Mouse (Mus musculus) liver, adult 2 months (tissue): ENCODE data around the gene Uso1. TPM values are rescaled to one million over a fixed set of nuclear protein-coding genes. Genes with fewer than 3 reads are reported as not detected.

Source experiments
- DNase-seq: peaks from one replicate; pipeline ENCODE4 v3.0.0-alpha.2; 2011; ENCODE audit warnings: low read depth, low spot score; ENCODE audit errors: extremely low read depth
- H3K27ac ChIP-seq: fragments of 200-500 bp; replicated peaks from 2 replicates; pipeline ENCODE4 v1.5.1; 2012; ENCODE audit warnings: low read depth, mild to moderate bottlenecking, control low read depth, inconsistent platforms, low read length; ENCODE audit not compliant: insufficient read depth
- H3K27me3 ChIP-seq: fragments of 200-500 bp; 2 replicates; pipeline ENCODE4 v1.6.1; 2012; ENCODE audit warnings: mild to moderate bottlenecking, moderate library complexity, low read length, inconsistent platforms; ENCODE audit not compliant: control insufficient read depth, insufficient read depth
- H3K36me3 ChIP-seq: fragments of 200-500 bp; 2 replicates; pipeline ENCODE4 v1.6.1; 2012; ENCODE audit warnings: low read length, inconsistent platforms; ENCODE audit not compliant: control insufficient read depth, insufficient read depth
- H3K4me1 ChIP-seq: fragments of 200-500 bp; 2 replicates; pipeline ENCODE4 v1.6.1; 2011; ENCODE audit warnings: low read length; ENCODE audit not compliant: control insufficient read depth, insufficient read depth
- H3K4me3 ChIP-seq: fragments of 200-500 bp; 2 replicates; pipeline ENCODE4 v1.5.1; 2011; ENCODE audit warnings: low read depth, mild to moderate bottlenecking, control low read depth, low read length, moderate library complexity; ENCODE audit not compliant: insufficient read depth
- H3K79me2 ChIP-seq: fragments of 200-500 bp; 2 replicates; pipeline ENCODE4 v1.6.1; 2012; ENCODE audit warnings: inconsistent platforms, mild to moderate bottlenecking, low read length, moderate library complexity; ENCODE audit not compliant: control insufficient read depth, insufficient read depth
- H3K9ac ChIP-seq: fragments of 200-500 bp; 2 replicates; pipeline ENCODE4 v1.6.1; 2012; ENCODE audit warnings: low read depth, mild to moderate bottlenecking, control low read depth, inconsistent platforms, low read length
- CTCF ChIP-seq: fragments of 200-500 bp; IDR thresholded peaks from 2 replicates; pipeline ENCODE4 v1.5.1; 2011; ENCODE audit warnings: low read depth, low read length, control low read depth
- POLR2A ChIP-seq: fragments of 200-500 bp; IDR thresholded peaks from 2 replicates; pipeline ENCODE4 v1.6.1; 2011; ENCODE audit warnings: low read length, control low read depth; ENCODE audit not compliant: insufficient read depth; ENCODE audit errors: extremely low read depth
- WGBS: fragments of 180-500 bp; shearing (Covaris S2); methylation state at CpG from one replicate; pipeline ENCODE4 v1.1.7; 2018; 5-methylcytosine and 5-hydroxymethylcytosine counted together
- polyA plus RNA-seq: library from polyadenylated mRNA; depleted of rRNA; stranded (reverse); fragments of >200 nt; gene quantifications from 2 replicates; pipeline ENCODE4 v1.2.3, GENCODE M21; 2012; rRNA removed
- total RNA-seq: library from RNA; depleted of rRNA; stranded (reverse); fragments of >200 nt; gene quantifications from 2 replicates; pipeline ENCODE4 v1.2.3, GENCODE M21; 2014; rRNA removed

Gene Uso1
- total RNA-seq (44.7 and 46.6 TPM in 2 replicates), polyA plus RNA-seq (20.4 and 22.2 TPM in 2 replicates)

DNA sequence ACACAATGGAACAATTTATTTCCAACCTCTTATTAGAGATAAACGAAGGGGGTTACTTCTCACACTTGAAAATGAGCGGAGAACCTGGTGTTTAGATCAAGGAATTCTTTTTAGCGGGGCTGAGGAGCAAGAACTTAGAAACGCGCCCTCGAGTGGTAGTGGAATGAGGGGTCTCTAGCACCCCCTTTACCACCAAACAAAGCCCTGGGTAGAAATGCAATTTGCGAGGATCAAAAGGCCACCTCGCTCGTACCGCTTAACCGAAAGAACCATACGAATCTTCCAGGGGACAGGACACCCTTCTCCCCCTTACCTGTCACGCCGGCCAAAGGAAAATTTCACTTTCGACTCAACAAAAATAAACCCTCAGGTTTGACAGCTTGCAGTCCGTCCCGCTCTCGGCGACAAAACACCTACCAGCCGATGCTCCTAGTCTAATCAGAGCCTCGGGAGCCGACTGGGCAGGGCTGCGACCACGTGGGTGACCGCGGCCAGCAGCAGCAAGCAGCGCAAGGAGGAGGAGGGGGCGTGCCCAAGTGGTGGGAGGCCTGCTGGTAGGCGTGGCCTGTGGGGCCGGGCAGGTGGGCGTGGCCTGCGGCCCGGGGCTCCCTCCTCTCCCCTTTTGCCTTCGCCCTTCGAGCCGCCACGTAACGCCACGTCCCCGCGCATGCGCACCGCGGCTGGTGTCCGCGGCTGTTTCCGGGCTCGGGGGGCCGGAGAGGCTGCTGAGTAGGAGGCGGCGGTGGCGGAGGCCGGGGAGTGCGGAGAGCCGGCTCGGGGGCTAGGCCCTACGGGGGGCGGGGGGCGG, at the start of gene Uso1:
Uso1 (plus strand) TSS at position 700 of the 808 bp plus-strand sequence.
- H3K4me3 ChIP-seq: peak within 1 kb of the TSS; percentile 97
- WGBS: 2% methylated on average over 58 of the region's 59 CpGs
- peak within 1 kb of the TSS; percentile 97 for H3K9ac ChIP-seq
- H3K4me1 ChIP-seq: peaks cover 12% of the 10 kb centered on the region
- TF ChIP-seq POLR2A: peak; percentile 83
- no peak for TF ChIP-seq CTCF
- H3K36me3 ChIP-seq: no peaks in the 10 kb centered on the region
- H3K27ac ChIP-seq: peak within 1 kb of the TSS; percentile 81
- no peaks in the 10 kb centered on the region for H3K27me3 ChIP-seq
- peak; percentile 90 for DNase-seq
- H3K79me2 ChIP-seq: peaks cover 23% of the 10 kb centered on the region; the same call in 1 of the 2 replicates

DNA sequence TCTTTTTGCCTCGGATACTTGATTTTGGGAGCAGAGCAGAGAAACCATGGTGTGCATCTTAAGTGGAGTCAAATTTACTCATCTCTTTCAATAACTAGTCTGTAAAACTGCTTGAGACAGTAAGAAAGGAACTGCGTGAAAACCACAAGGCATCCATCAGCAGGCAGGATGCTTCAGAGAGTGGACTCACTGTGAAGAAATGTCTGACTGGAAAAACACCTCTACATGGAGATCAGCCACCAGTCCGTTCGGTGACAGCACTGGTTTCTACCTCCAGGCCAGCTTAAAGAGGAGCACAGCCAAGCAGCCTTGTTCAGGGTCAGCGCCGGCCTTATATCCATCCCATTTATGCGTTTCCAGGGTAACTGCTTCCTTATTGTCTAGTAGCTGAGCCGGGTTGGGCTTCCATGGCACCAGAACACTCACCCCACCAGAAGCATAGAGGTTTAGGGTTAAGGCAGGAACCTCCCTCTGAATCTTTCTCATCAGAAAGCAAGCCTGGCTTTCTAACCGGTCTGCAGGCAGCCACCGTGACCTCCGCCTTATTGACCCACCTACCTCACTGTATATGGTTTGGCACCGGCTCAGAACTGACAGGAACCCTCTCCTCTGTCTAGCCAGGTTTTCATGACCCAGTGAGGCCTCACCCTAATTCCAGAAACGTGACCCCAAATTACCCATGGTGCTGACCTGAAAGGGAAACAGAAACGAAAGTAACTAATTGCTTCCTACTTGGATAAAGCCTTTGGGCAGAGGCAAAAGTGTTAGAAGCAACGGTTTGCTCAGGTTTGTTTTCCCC, 44.3 kb upstream of the Uso1 start:
- peak; percentile 73 for DNase-seq
- TF ChIP-seq CTCF: no peak
- no peak for TF ChIP-seq POLR2A
- Histone ChIP-seq H3K27me3 (no peaks in the 10 kb centered on the region), H3K36me3 (no peaks in the 10 kb centered on the region), H3K4me1 (peaks cover 8% of the 10 kb centered on the region), H3K27ac (peak overlapping the region; percentile 50), H3K79me2 (no peaks in the 10 kb centered on the region), H3K9ac (peak overlapping the region; percentile 65; the same call in 1 of the 2 replicates), H3K4me3 (peak overlapping the region; percentile 44)
- 30% methylated on average over 15 of the region's 15 CpGs for WGBS

DNA sequence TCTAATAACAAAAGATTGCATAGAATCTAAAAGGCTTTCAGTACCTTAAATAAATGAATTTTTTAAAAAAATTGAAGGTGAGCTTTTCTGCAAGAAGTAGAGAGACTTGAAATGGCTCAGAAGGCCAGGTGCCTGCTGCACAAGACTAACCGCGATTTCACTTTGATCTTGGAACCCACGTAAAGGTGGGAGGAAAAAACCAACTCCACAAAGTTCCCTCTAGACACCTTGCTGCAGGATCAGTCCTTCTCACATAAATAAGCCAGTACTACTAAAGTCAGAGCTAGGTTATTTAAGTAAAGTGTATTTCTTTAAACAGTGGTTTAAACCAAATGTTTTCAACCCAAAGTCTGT, 43.7 kb upstream of the Uso1 start:
- no peak overlapping the region for H3K9ac ChIP-seq
- peaks cover 8% of the 10 kb centered on the region for H3K4me1 ChIP-seq
- no peaks in the 10 kb centered on the region for H3K79me2 ChIP-seq
- no peaks in the 10 kb centered on the region for H3K27me3 ChIP-seq
- no peak for DNase-seq
- TF ChIP-seq POLR2A: no peak
- no peak for TF ChIP-seq CTCF
- H3K4me3 ChIP-seq: no peak overlapping the region
- 12% methylated on average over 3 of the region's 3 CpGs for WGBS
- H3K36me3 ChIP-seq: no peaks in the 10 kb centered on the region
- H3K27ac ChIP-seq: no peak overlapping the region

DNA sequence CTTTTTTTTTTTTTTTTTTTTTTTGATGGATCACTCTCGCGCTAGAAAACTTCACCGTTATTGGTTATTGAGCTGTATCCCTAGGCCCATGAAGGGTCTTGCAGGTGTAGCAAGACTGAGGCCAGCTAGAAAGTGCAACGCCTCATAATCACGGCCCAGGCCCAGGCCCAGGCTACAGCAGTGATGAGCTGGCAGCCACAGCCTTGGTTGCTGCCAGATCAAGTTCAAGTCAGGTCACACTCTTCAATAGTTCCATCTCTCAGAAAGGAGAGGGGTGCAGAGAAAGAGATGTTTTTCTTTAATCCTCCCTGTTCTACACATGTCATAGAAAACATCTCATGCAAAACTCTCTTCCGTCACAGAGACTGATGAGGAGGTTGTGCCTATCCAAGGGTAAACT, 41.0 kb upstream of the Uso1 start:
- peaks cover 9% of the 10 kb centered on the region for H3K4me1 ChIP-seq
- 57% methylated on average over 6 of the region's 6 CpGs for WGBS
- H3K36me3 ChIP-seq: no peaks in the 10 kb centered on the region
- no peak for TF ChIP-seq CTCF
- no peak for TF ChIP-seq POLR2A
- H3K27me3 ChIP-seq: no peaks in the 10 kb centered on the region
- peak; percentile 68 for DNase-seq
- H3K4me3 ChIP-seq: no peak overlapping the region
- peak overlapping the region; percentile 61 for H3K27ac ChIP-seq
- no peaks in the 10 kb centered on the region for H3K79me2 ChIP-seq
- no peak overlapping the region for H3K9ac ChIP-seq

DNA sequence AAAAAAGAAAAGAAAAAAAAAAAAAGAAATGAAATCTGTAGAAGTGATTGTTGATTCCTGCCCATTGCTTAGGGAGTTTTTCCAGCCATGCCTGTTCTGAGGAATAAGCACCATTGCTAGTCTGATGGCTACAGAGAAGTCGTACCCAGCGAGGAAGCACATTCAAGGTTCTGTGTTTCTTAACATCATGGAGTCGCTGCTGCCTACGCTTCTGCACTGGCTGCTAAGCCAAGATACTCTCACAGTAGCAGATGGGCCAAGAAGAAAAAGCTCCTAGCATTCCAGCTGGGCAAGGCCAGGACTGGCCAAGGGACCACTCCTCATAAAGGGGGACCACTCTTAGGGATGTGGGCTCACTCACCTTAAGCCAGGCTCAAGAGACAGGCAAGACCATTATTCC, 40.0 kb upstream of the Uso1 start:
- 91% methylated on average over 4 of the region's 4 CpGs for WGBS
- no peak for DNase-seq
- Histone ChIP-seq H3K27ac (peak overlapping the region; percentile 77), H3K27me3 (no peaks in the 10 kb centered on the region), H3K36me3 (no peaks in the 10 kb centered on the region), H3K9ac (no peak overlapping the region), H3K79me2 (no peaks in the 10 kb centered on the region), H3K4me1 (peaks cover 9% of the 10 kb centered on the region), H3K4me3 (no peak overlapping the region)
- no peak for TF ChIP-seq POLR2A
- TF ChIP-seq CTCF: no peak
